Mouse (Mus musculus): ENCODE results near the gene Tbl1x. TPM values are rescaled to one million over a fixed set of nuclear protein-coding genes. Genes with fewer than 3 reads are reported as not detected.

Tbl1x gene
- polyA plus RNA-seq, 1 experiment = 70.4 TPM

DNA sequence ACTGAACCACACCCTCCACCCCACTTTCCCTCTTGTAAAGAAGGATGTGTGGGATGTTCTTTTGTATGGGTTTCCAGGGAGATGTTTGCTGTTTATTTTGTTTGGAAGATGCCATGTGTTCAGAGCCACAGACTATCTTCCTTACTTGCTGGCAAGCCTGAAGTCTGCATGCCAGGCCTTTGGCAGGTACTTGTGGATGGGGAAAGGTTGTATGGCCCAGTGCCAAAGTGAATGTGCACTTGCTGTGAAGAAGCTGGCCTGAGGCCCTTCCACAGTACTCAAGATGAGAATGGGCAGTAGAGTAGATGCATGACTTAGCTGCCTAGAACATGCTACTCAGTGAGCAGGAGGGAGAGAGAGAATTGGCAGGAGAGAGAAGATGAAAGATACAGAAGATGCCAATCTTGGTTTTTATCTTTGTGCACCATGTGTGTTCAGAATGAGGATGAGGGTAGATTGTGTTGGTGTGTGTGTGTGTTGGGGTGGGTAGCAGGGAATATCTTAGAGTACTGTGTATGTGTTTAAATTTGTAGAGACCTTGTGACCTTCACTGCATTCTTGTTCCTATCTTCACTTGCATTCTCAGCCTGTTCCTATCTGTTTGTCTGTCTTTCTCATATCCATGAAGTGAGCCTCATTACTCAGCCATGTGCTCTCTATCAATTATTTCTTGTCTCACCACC lies 48.5 kb downstream of the Tbl1x start:
- Histone ChIP-seq H3K9me3 (replicated peaks; ENCODE audit: control insufficient read depth, insufficient read depth, low read length, poor library complexity, severe bottlenecking) (peaks cover 8% of the 10 kb centered on the region), H3K9ac (ENCODE audit: low read depth, poor library complexity, severe bottlenecking) (no peak overlapping the region), H3K27me3 (ENCODE audit: control insufficient read depth, insufficient read depth, low read length, poor library complexity, severe bottlenecking) (no peaks in the 10 kb centered on the region), H3K4me3 (ENCODE audit: low read depth, low read length) (no peak overlapping the region), H3K4me1 (ENCODE audit: control insufficient read depth, insufficient read depth, low read length) (no peaks in the 10 kb centered on the region), H3K36me3 (ENCODE audit: control insufficient read depth, insufficient read depth, low read length, poor library complexity, severe bottlenecking) (no peaks in the 10 kb centered on the region), H3K27ac (ENCODE audit: insufficient read depth, low read length) (no peak overlapping the region)
- TF ChIP-seq EP300 (IDR thresholded peaks at IDR 0.05; ENCODE audit: insufficient read depth, low read depth, low read length) = no peak
- TF ChIP-seq CTCF (IDR thresholded peaks at IDR 0.05; ENCODE audit: low read depth, low read length) = no peak
- TF ChIP-seq POLR2A (IDR thresholded peaks at IDR 0.05; ENCODE audit: insufficient read depth, low read length) = no peak

DNA sequence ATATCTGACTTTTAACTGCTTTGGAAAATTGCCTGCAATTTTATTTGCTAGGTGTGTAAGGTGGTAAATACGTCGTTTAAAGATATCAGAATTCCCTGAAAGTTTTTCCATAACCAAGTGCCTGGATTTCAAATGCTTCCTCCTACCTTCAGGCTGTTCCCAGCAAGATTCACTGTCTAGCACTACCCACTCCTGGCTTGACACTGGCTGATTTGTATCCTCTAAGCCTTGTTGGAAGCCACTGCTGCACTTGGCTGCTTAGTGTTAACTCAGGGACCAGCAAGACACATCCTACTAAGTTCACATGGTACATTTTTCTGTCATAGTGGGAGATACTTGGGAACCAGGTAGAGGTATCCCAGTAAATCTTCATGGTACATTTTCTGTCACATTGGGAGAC lies 52.8 kb downstream of the Tbl1x start:
- H3K4me1 ChIP-seq (ENCODE audit: control insufficient read depth, insufficient read depth, low read length) = no peaks in the 10 kb centered on the region
- no peaks in the 10 kb centered on the region for H3K36me3 ChIP-seq (ENCODE audit: control insufficient read depth, insufficient read depth, low read length, poor library complexity, severe bottlenecking)
- no peak overlapping the region for H3K9ac ChIP-seq (ENCODE audit: low read depth, poor library complexity, severe bottlenecking)
- TF ChIP-seq EP300 (IDR thresholded peaks at IDR 0.05; ENCODE audit: insufficient read depth, low read depth, low read length) = no peak
- no peak for TF ChIP-seq CTCF (IDR thresholded peaks at IDR 0.05; ENCODE audit: low read depth, low read length)
- no peak for TF ChIP-seq POLR2A (IDR thresholded peaks at IDR 0.05; ENCODE audit: insufficient read depth, low read length)
- peaks cover 8% of the 10 kb centered on the region for H3K9me3 ChIP-seq (replicated peaks; ENCODE audit: control insufficient read depth, insufficient read depth, low read length, poor library complexity, severe bottlenecking)
- H3K4me3 ChIP-seq (ENCODE audit: low read depth, low read length) = no peak overlapping the region
- peaks cover 2% of the 10 kb centered on the region for H3K27me3 ChIP-seq (ENCODE audit: control insufficient read depth, insufficient read depth, low read length, poor library complexity, severe bottlenecking)
- H3K27ac ChIP-seq (ENCODE audit: insufficient read depth, low read length) = no peak overlapping the region

DNA sequence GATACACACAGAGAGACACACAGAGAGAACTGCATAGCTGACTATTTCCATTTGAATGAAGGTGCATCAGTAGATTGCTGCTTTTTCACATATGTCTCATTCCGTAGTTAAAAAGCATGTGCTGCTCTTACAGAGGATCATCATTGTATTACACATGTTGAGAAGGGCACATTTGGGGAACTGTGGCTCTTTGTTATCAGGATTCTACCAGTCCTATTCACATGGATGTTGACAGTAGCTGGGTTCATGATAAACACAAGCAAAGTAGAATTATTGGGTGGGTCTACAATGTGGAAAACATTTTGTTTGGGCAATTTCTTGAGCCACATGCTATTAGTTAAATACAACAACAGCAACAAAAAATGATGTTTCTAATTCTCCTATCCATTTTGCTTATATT lies 55.9 kb downstream of the Tbl1x start:
- H3K9ac ChIP-seq (ENCODE audit: low read depth, poor library complexity, severe bottlenecking) = no peak overlapping the region
- H3K9me3 ChIP-seq (replicated peaks; ENCODE audit: control insufficient read depth, insufficient read depth, low read length, poor library complexity, severe bottlenecking) = no peaks in the 10 kb centered on the region
- no peak for TF ChIP-seq POLR2A (IDR thresholded peaks at IDR 0.05; ENCODE audit: insufficient read depth, low read length)
- no peak overlapping the region for H3K27ac ChIP-seq (ENCODE audit: insufficient read depth, low read length)
- peaks cover 2% of the 10 kb centered on the region for H3K27me3 ChIP-seq (ENCODE audit: control insufficient read depth, insufficient read depth, low read length, poor library complexity, severe bottlenecking)
- H3K4me3 ChIP-seq (ENCODE audit: low read depth, low read length) = no peak overlapping the region
- H3K36me3 ChIP-seq (ENCODE audit: control insufficient read depth, insufficient read depth, low read length, poor library complexity, severe bottlenecking) = no peaks in the 10 kb centered on the region
- H3K4me1 ChIP-seq (ENCODE audit: control insufficient read depth, insufficient read depth, low read length) = no peaks in the 10 kb centered on the region

DNA sequence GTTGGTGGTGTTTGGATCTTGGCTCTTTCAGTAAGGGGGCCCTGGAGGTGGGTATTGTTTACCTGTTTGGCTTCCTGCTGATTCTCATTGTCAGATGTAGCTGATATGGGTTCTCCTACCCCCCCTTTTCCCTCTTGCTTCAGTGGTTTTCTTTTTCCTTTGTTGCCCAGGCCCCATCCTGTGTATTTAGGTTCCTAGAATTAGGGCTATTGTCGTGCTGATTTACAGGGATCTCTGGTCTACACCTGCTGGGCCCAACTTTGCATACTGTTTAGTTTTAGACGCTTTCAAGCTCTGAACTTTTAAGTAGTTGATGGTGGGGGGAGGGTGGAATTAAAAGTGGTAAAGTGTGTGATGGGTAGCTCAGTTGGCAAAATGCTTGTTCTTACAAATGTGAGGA lies 57.2 kb downstream of the Tbl1x start:
- H3K4me1 ChIP-seq (ENCODE audit: control insufficient read depth, insufficient read depth, low read length) = no peaks in the 10 kb centered on the region

GRCm38 (mm10) chrX:77573743-77574142 lies 62.9 kb downstream of the Tbl1x start:
- no peak overlapping the region for H3K9ac ChIP-seq (ENCODE audit: low read depth, poor library complexity, severe bottlenecking)
- H3K36me3 ChIP-seq (ENCODE audit: control insufficient read depth, insufficient read depth, low read length, poor library complexity, severe bottlenecking) = no peaks in the 10 kb centered on the region
- TF ChIP-seq EP300 (IDR thresholded peaks at IDR 0.05; ENCODE audit: insufficient read depth, low read depth, low read length) (no peak), CTCF (IDR thresholded peaks at IDR 0.05; ENCODE audit: low read depth, low read length) (no peak), POLR2A (IDR thresholded peaks at IDR 0.05; ENCODE audit: insufficient read depth, low read length) (no peak)
- no peak overlapping the region for H3K27ac ChIP-seq (ENCODE audit: insufficient read depth, low read length)
- no peaks in the 10 kb centered on the region for H3K9me3 ChIP-seq (replicated peaks; ENCODE audit: control insufficient read depth, insufficient read depth, low read length, poor library complexity, severe bottlenecking)
- H3K4me1 ChIP-seq (ENCODE audit: control insufficient read depth, insufficient read depth, low read length) = no peaks in the 10 kb centered on the region
- no peak overlapping the region for H3K4me3 ChIP-seq (ENCODE audit: low read depth, low read length)
- no peaks in the 10 kb centered on the region for H3K27me3 ChIP-seq (ENCODE audit: control insufficient read depth, insufficient read depth, low read length, poor library complexity, severe bottlenecking)

More for the DNA sequence above, 57.2 kb downstream of the Tbl1x start:
- Histone ChIP-seq H3K36me3 (ENCODE audit: control insufficient read depth, insufficient read depth, low read length, poor library complexity, severe bottlenecking) (no peaks in the 10 kb centered on the region), H3K9ac (ENCODE audit: low read depth, poor library complexity, severe bottlenecking) (no peak overlapping the region), H3K27ac (ENCODE audit: insufficient read depth, low read length) (no peak overlapping the region), H3K27me3 (ENCODE audit: control insufficient read depth, insufficient read depth, low read length, poor library complexity, severe bottlenecking) (peaks cover 2% of the 10 kb centered on the region), H3K4me3 (ENCODE audit: low read depth, low read length) (no peak overlapping the region), H3K9me3 (replicated peaks; ENCODE audit: control insufficient read depth, insufficient read depth, low read length, poor library complexity, severe bottlenecking) (no peaks in the 10 kb centered on the region)
- TF ChIP-seq EP300 (IDR thresholded peaks at IDR 0.05; ENCODE audit: insufficient read depth, low read depth, low read length) = 0 out of 2 replicates have a peak, but pooled peaks have one; percentile 2
- TF ChIP-seq POLR2A (IDR thresholded peaks at IDR 0.05; ENCODE audit: insufficient read depth, low read length) = no peak

DNA sequence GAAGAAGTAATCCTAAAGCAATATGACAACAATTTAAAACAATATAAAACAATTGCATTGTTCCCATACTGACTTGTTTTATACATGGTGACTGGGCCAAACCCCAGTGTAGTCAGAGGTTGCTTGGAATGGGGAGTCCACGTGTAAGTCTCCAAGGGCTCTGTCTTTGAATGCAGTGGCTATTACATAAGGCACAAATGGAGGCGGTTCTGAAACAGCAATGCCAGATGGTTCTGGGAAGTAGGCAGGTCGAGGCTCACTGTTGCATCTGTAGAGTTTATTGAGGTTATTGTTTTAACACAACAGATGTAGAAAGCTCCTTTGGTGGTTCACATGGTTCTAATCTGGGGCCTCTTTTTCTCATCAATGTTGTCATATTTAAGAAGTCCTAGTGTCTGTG lies 66.3 kb downstream of the Tbl1x start:
- Histone ChIP-seq H3K4me3 (ENCODE audit: low read depth, low read length) (no peak overlapping the region), H3K4me1 (ENCODE audit: control insufficient read depth, insufficient read depth, low read length) (no peaks in the 10 kb centered on the region), H3K27ac (ENCODE audit: insufficient read depth, low read length) (no peak overlapping the region), H3K36me3 (ENCODE audit: control insufficient read depth, insufficient read depth, low read length, poor library complexity, severe bottlenecking) (no peaks in the 10 kb centered on the region), H3K27me3 (ENCODE audit: control insufficient read depth, insufficient read depth, low read length, poor library complexity, severe bottlenecking) (no peaks in the 10 kb centered on the region), H3K9ac (ENCODE audit: low read depth, poor library complexity, severe bottlenecking) (no peak overlapping the region), H3K9me3 (replicated peaks; ENCODE audit: control insufficient read depth, insufficient read depth, low read length, poor library complexity, severe bottlenecking) (no peaks in the 10 kb centered on the region)
- TF ChIP-seq EP300 (IDR thresholded peaks at IDR 0.05; ENCODE audit: insufficient read depth, low read depth, low read length) (no peak), POLR2A (IDR thresholded peaks at IDR 0.05; ENCODE audit: insufficient read depth, low read length) (no peak), CTCF (IDR thresholded peaks at IDR 0.05; ENCODE audit: low read depth, low read length) (no peak)
